In genomic region chr8:64941495-64941894, GRCm38 (mm10) we compare ENCODE assay signal across 9 mouse cellular contexts. TPM values are rescaled to one million over a fixed set of nuclear protein-coding genes. Genes with fewer than 3 reads are reported as not detected.
DNase-seq lines count a peak whose midpoint lies in the region; ATAC-seq and TF ChIP-seq lines count a peak whose summit lies in the region.
"Had no signal": no experiment of that assay in that cellular context is flagged by ENCODE, and none has a peak within 500 bp of the region (broad histone marks: within the 10 kb centered on the region; RNA-seq: fewer than 3 reads in every experiment).

No protein-coding gene starts in this region.

- H3K4me3 ChIP-seq in forebrain, embryonic 10.5 days, result no peak overlapping the region
- no peak overlapping the region for H3K4me3 ChIP-seq in hindbrain, embryonic 10.5 days
- H3K4me3 ChIP-seq in lung, embryonic 16.5 days (ENCODE audit: low read length), result no peak overlapping the region

- H3K4me1 ChIP-seq in forebrain, embryonic 10.5 days, result no peaks in the 10 kb centered on the region; the same call in 1 of the 2 replicates
- H3K4me1 ChIP-seq in hindbrain, embryonic 10.5 days (replicated peaks), result 0 out of 2 replicates have a peak, but pooled peaks cover 6% of the 10 kb centered on the region
- H3K4me1 ChIP-seq in lung, embryonic 16.5 days (replicated peaks; ENCODE audit: control insufficient read depth, insufficient read depth, low read length), result peaks cover 4% of the 10 kb centered on the region; the same call in 1 of the 2 replicates

- no peak overlapping the region for H3K9ac ChIP-seq in lung, embryonic 16.5 days (ENCODE audit: low read length)

- WGBS in forebrain, embryonic 10.5 days, result 18% methylated on average over 9 of the region's 9 CpGs
- 13% methylated on average over 9 of the region's 9 CpGs for WGBS in hindbrain, embryonic 10.5 days
- WGBS in lung, embryonic 16.5 days, result 12% methylated on average over 9 of the region's 9 CpGs

- H3K27ac ChIP-seq in forebrain, embryonic 10.5 days, result no peak overlapping the region
- H3K27ac ChIP-seq in hindbrain, embryonic 10.5 days, result no peak overlapping the region
- no peak overlapping the region for H3K27ac ChIP-seq in lung, embryonic 16.5 days (ENCODE audit: low read length)

- 0 out of 2 replicates have a peak, but pooled peaks have one; percentile 8 for ATAC-seq in lung, embryonic 16.5 days (ENCODE audit: low read depth)

- TF ChIP-seq POLR2A in brain, embryonic 14.5 days (IDR thresholded peaks at IDR 0.05; ENCODE audit: borderline replicate concordance, extremely low read depth, insufficient read depth, insufficient read length, poor library complexity, severe bottlenecking), result no peak

- H3K36me3 ChIP-seq in forebrain, embryonic 10.5 days (replicated peaks), result no peaks in the 10 kb centered on the region
- H3K36me3 ChIP-seq in hindbrain, embryonic 10.5 days, result no peaks in the 10 kb centered on the region
- no peaks in the 10 kb centered on the region for H3K36me3 ChIP-seq in lung, embryonic 16.5 days (ENCODE audit: control insufficient read depth, insufficient read depth, low read length)

- H3K4me2 ChIP-seq in lung, embryonic 16.5 days (ENCODE audit: low read depth, low read length), result no peak overlapping the region

- peak; percentile 87 for TF ChIP-seq CTCF in brain, embryonic 14.5 days (IDR thresholded peaks at IDR 0.05; ENCODE audit: borderline replicate concordance, extremely low read depth, insufficient read depth, insufficient read length)

- peak; percentile 75 to 80 for DNase-seq in CD8-positive naive resting alpha-beta T cell, adult 2 months (ENCODE audit: low read depth in 2 of 2, low spot score in 2 of 2)
- DNase-seq in brain, embryonic 14.5 days (ENCODE audit: low read depth), result peak; percentile 88
- DNase-seq in forebrain, embryonic 10.5 days (ENCODE audit: extremely low spot score, low spot score), result peak; percentile 76
- peak; percentile 75 for DNase-seq in hindbrain, embryonic 10.5 days (ENCODE audit: low spot score)
- DNase-seq in layer of hippocampus, adult 8-10 months (ENCODE audit: low spot score in 2 of 2), result peak; percentile 52 to 88
- peak; percentile 75 for DNase-seq in ovary, postnatal 36 days (ENCODE audit: low spot score)
- peak; percentile 51 to 81 for DNase-seq in thymus, postnatal 10 days (ENCODE audit: low spot score in 2 of 2)

- H3K27me3 ChIP-seq in forebrain, embryonic 10.5 days (ENCODE audit: poor library complexity, severe bottlenecking), result peaks cover 37% of the 10 kb centered on the region
- peaks cover 25% of the 10 kb centered on the region for H3K27me3 ChIP-seq in hindbrain, embryonic 10.5 days (ENCODE audit: insufficient read depth, poor library complexity, severe bottlenecking)
- H3K27me3 ChIP-seq in lung, embryonic 16.5 days (ENCODE audit: control insufficient read depth, insufficient read depth, low read depth, low read length), result 0 out of 2 replicates have a peak, but pooled peaks cover 2% of the 10 kb centered on the region

- no peaks in the 10 kb centered on the region for H3K9me3 ChIP-seq in forebrain, embryonic 10.5 days
- H3K9me3 ChIP-seq in hindbrain, embryonic 10.5 days, result no peaks in the 10 kb centered on the region
- H3K9me3 ChIP-seq in lung, embryonic 16.5 days (ENCODE audit: control insufficient read depth, low read length), result no peaks in the 10 kb centered on the region

RNA-seq across cellular contexts. Expression of gene Tmem192, which starts 5.5 kb away (rescaled TPM):
- polyA plus RNA-seq in brain, embryonic 14.5 days (2012; rRNA removed), result 15.2 and 17.7 TPM in 2 replicates
- polyA plus RNA-seq in forebrain, embryonic 10.5 days (2016; fragmentation: Nextera tagmentation; extraction: Ambion mirVana), result 18.0 and 19.7 TPM in 2 replicates
- polyA plus RNA-seq in hindbrain, embryonic 10.5 days (2016; fragmentation: Nextera tagmentation; extraction: Ambion mirVana), result 20.8 and 22.1 TPM in 2 replicates
- total RNA-seq in layer of hippocampus, adult 8-10 months (2022), result 10 to 100 TPM; 26.0 to 28.4 (median 28.3) TPM
- polyA plus RNA-seq in lung, embryonic 16.5 days (2015; fragmentation: Nextera tagmentation; extraction: Ambion mirVana), result 26.9 and 27.5 TPM in 2 replicates

RNA-seq across cellular contexts. Expression of gene Trim75, which starts 46.1 kb away (rescaled TPM):
- not detected in 2 replicates for polyA plus RNA-seq in brain, embryonic 14.5 days (2012; rRNA removed)
- not detected in 2 replicates for polyA plus RNA-seq in forebrain, embryonic 10.5 days (2016; fragmentation: Nextera tagmentation; extraction: Ambion mirVana)
- not detected in 2 replicates for polyA plus RNA-seq in hindbrain, embryonic 10.5 days (2016; fragmentation: Nextera tagmentation; extraction: Ambion mirVana)
- not detected for total RNA-seq in layer of hippocampus, adult 8-10 months (2022)
- not detected in 2 replicates for polyA plus RNA-seq in lung, embryonic 16.5 days (2015; fragmentation: Nextera tagmentation; extraction: Ambion mirVana)
- polyA plus RNA-seq: gonadal fat pad, adult 2 months had no signal
